Mouse (Mus musculus) lung, embryonic 14.5 days (tissue): ENCODE results near the gene Lrrc57. TPM values are rescaled to one million over a fixed set of nuclear protein-coding genes. Genes with fewer than 3 reads are reported as not detected.

ENCODE experiments used
- ATAC-seq: fragments of 200-750 bp; cut with Nextera tagmentation; 2 replicates; pipeline ENCODE4 v1.8.0; 2017; ENCODE audit warnings: mild to moderate bottlenecking, moderate TSS enrichment, moderate library complexity; ENCODE audit not compliant: insufficient read depth
- DNase-seq: peaks from one replicate; pipeline ENCODE4 v3.0.0-alpha.2; 2015
- H3K27ac ChIP-seq: fragments of 300-500 bp; sonication (generic); 2 replicates; pipeline ENCODE4 v1.5.1; 2014; ENCODE audit warnings: low read depth, mild to moderate bottlenecking, moderate library complexity
- H3K27me3 ChIP-seq: fragments of 300-500 bp; sonication (generic); 2 replicates; pipeline ENCODE4 v1.6.1; 2014; ENCODE audit warnings: low read length, control low read depth; ENCODE audit not compliant: insufficient read depth
- H3K36me3 ChIP-seq: fragments of 300-500 bp; sonication (generic); 2 replicates; pipeline ENCODE4 v1.6.1; 2014; ENCODE audit warnings: control low read depth; ENCODE audit not compliant: insufficient read depth
- H3K4me1 ChIP-seq: fragments of 300-500 bp; sonication (generic); 2 replicates; pipeline ENCODE4 v1.6.1; 2014; ENCODE audit warnings: antibody characterized with exemption, control low read depth; ENCODE audit not compliant: insufficient read depth
- H3K4me2 ChIP-seq: fragments of 300-500 bp; sonication (generic); 2 replicates; pipeline ENCODE4 v1.6.1; 2014; ENCODE audit warnings: mild to moderate bottlenecking
- H3K4me3 ChIP-seq: fragments of 300-500 bp; sonication (generic); 2 replicates; pipeline ENCODE4 v1.5.1; 2014; ENCODE audit warnings: low read depth, low read length
- H3K9ac ChIP-seq: fragments of 300-500 bp; sonication (generic); 2 replicates; pipeline ENCODE4 v1.6.1; 2014
- H3K9me3 ChIP-seq: fragments of 300-500 bp; sonication (generic); 2 replicates; pipeline ENCODE4 v1.6.1; 2016; ENCODE audit warnings: low read depth, low read length, control low read depth
- CTCF ChIP-seq: IDR thresholded peaks from 2 replicates; pipeline ENCODE4 v1.5.1; 2016; ENCODE audit warnings: antibody characterized with exemption, low read depth
- WGBS: fragments of 180-500 bp; shearing (Covaris S2); extraction: QIAGEN DNeasy Blood & Tissue Kit; methylation state at CpG from one replicate; pipeline ENCODE4 v1.1.7; 2014; 5-methylcytosine and 5-hydroxymethylcytosine counted together
- polyA plus RNA-seq: library from polyadenylated mRNA; unstranded; fragments of >200 nt; fragmentation: Nextera tagmentation; extraction: Ambion mirVana; gene quantifications from 2 replicates; pipeline ENCODE4 v1.2.1, GENCODE M21; 2014

Gene Lrrc57
- polyA plus RNA-seq, 1 experiment from 2014 or later, result 23.5 TPM

DNA sequence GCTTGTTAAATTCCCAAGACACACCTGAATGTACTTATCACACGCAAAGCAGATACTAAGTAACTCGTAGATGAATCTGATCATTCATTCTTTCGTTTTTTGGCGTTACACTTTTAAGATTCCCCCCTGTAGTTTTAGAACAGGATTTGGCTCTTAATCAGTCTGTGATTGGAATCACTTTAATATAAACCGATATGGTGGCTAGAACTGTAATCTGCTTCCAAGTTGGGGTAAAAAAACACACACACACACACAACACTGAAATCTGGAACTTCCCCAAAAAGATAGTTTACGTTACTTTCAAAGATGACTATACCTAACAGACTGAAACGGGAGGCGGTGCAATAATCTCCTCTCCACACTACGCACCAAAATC, 46.5 kb downstream of the Lrrc57 start:
- Histone ChIP-seq H3K36me3 (no peaks in the 10 kb centered on the region), H3K9me3 (no peaks in the 10 kb centered on the region), H3K27me3 (no peaks in the 10 kb centered on the region), H3K4me3 (peak overlapping the region; percentile 86), H3K9ac (peak overlapping the region; percentile 93), H3K4me2 (peak overlapping the region; percentile 69), H3K27ac (no peak overlapping the region), H3K4me1 (no peaks in the 10 kb centered on the region)
- no peak for ATAC-seq
- TF ChIP-seq CTCF, result no peak
- WGBS, result 22% methylated on average over 9 of the region's 9 CpGs
- DNase-seq, result no peak

DNA sequence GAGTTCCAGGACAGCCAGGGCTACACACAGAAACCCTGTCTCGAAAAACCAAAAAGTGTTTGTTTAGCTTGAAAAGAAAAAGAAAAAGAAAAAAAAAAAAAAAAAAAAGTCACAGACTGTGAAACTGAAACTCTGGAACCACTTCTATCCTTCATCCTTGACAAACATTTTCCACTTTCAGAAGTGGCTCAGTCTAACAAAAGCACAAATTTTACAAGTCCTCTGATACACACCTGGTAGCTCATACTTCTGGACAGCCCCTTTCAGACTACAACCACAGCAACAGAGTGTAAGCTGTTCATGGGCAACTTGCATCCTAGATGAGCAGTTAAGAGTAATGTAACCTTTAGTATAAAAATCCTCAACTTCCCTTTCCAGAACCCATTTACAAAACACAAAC, 47.8 kb downstream of the Lrrc57 start:
- no peak for ATAC-seq

DNA sequence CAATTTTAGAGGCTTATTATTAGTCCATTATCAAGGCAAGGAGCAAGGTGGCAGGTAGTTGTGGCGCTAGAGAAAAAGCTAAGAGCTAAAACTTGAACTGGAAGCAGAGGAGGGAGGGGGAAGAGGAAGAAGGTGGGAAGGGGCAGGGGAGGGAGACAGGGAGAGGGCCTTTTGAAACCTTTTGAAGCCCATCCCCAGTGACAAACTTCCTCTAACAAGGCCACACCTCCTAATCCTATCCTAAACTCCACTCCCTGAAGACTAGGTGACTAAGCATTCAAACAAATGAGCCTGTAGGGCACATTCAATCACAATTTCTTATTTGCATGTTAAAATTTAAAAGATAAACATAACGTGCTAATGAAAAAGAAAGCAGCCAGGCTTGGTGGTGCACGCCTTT, 50.5 kb downstream of the Lrrc57 start:
- no peak overlapping the region for H3K27ac ChIP-seq
- no peak for TF ChIP-seq CTCF
- H3K9ac ChIP-seq, result no peak overlapping the region
- no peaks in the 10 kb centered on the region for H3K9me3 ChIP-seq
- peaks cover 15% of the 10 kb centered on the region for H3K36me3 ChIP-seq
- no peak overlapping the region for H3K4me2 ChIP-seq
- 77% methylated on average over 3 of the region's 3 CpGs for WGBS
- no peak overlapping the region for H3K4me3 ChIP-seq
- no peaks in the 10 kb centered on the region for H3K27me3 ChIP-seq
- H3K4me1 ChIP-seq, result no peaks in the 10 kb centered on the region
- no peak for ATAC-seq
- DNase-seq, result no peak

More for the DNA sequence above, 47.8 kb downstream of the Lrrc57 start:
- Histone ChIP-seq H3K27me3 (no peaks in the 10 kb centered on the region), H3K36me3 (no peaks in the 10 kb centered on the region), H3K9ac (no peak overlapping the region), H3K4me1 (no peaks in the 10 kb centered on the region), H3K9me3 (no peaks in the 10 kb centered on the region), H3K4me3 (no peak overlapping the region), H3K4me2 (no peak overlapping the region), H3K27ac (no peak overlapping the region)
- TF ChIP-seq CTCF, result no peak
- 90% methylated on average over 1 of the region's 1 CpGs for WGBS
- DNase-seq, result no peak

DNA sequence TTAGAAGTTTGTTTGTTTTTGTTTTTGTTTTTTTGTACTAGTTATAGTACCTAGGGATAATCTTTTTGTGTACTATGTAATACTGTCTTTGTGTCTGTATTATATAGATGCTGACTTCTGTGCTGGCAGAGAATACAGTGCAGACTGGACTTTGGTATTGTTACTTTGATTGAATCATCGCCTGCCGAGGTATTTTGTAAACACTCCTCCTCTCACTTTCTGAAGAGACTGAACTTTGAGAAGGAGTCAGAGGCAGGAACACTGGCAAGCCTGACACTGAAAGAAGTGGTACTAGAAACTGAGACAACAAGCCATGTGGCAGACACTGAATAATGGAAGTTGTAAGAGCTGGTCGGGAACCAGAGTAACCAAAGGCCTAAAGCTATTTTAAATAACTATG, 52.5 kb downstream of the Lrrc57 start:
- Histone ChIP-seq H3K27me3 (no peaks in the 10 kb centered on the region), H3K4me2 (no peak overlapping the region), H3K27ac (no peak overlapping the region), H3K9ac (no peak overlapping the region), H3K4me3 (no peak overlapping the region), H3K36me3 (peaks cover 29% of the 10 kb centered on the region), H3K9me3 (no peaks in the 10 kb centered on the region), H3K4me1 (no peaks in the 10 kb centered on the region)
- WGBS, result 53% methylated on average over 3 of the region's 3 CpGs
- no peak for TF ChIP-seq CTCF
- ATAC-seq, result no peak
- no peak for DNase-seq

Other genes starting within 250 kb of the Lrrc57 start
- 7.2 and 8.5 TPM in 2 replicates for gene Ganc, start 205.6 kb downstream of the Lrrc57 start, polyA plus RNA-seq
- 12.4 and 14.2 TPM in 2 replicates for gene Tmem87a, start 205.4 kb downstream of the Lrrc57 start, polyA plus RNA-seq
- gene Capn3, start 153.5 kb downstream of the Lrrc57 start, polyA plus RNA-seq, result 0.33 and 0.95 TPM in 2 replicates
- 54.0 and 57.9 TPM in 2 replicates for gene Zfp106, start 45.7 kb downstream of the Lrrc57 start, polyA plus RNA-seq
- 54.7 and 58.2 TPM in 2 replicates for gene Snap23, start 41.8 kb downstream of the Lrrc57 start, polyA plus RNA-seq
- 25.7 and 26.0 TPM in 2 replicates for gene Haus2, start 137 bp downstream of the Lrrc57 start, polyA plus RNA-seq
- 14.1 and 14.9 TPM in 2 replicates for gene Stard9, start 19.6 kb upstream of the Lrrc57 start, polyA plus RNA-seq
- 10.7 TPM in 2 replicates for gene Cdan1, start 240.6 kb upstream of the Lrrc57 start, polyA plus RNA-seq
- gene Ttbk2, start 241.1 kb upstream of the Lrrc57 start, polyA plus RNA-seq, result 4.7 and 5.5 TPM in 2 replicates